Mouse (Mus musculus): Measurements from ENCODE around the gene Astn2. TPM values are rescaled to one million over a fixed set of nuclear protein-coding genes. Genes with fewer than 3 reads are reported as not detected.

The Astn2 gene
- 0.38 and 0.65 TPM in 2 replicates for polyA plus RNA-seq (2012; rRNA removed)

DNA sequence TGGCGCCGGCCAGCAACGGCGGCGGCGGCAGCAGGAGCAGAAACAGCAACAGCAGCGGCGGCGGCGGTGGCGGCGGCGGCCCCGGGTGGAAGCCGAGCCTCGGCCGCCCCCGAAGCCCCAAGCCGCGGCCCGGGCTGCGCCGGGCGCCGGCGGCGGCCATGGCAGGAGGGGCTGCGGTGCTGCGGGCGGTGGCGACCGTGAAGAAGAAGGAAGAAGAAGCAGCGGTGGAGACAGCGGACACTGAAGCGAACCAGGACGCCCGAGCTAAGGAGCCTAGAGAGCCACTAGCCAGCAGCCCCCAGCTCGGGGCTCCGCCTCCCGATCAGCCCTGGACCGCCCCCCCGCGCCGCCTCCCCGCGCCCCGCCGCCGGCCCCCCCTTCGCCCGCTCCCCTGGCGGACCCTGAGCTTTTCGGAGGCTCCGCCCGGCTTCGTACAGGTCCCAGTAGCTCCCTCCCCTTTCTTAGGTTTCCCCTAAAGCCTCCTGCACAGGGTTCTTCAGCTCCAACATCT, at the start of gene Astn2:
Astn2 (minus strand) TSS at position 411 of the 511 bp plus-strand sequence.
- Histone ChIP-seq H3K4me1 (replicated peaks; ENCODE audit: control insufficient read depth, insufficient read depth, low read length) (no peaks in the 10 kb centered on the region), H3K4me3 (ENCODE audit: control insufficient read depth, insufficient read depth, low read length) (no peak within 1 kb of the TSS), H3K27me3 (ENCODE audit: control insufficient read depth, insufficient read depth, low read length) (peaks cover 5% of the 10 kb centered on the region), H3K27ac (ENCODE audit: control insufficient read depth, insufficient read depth, low read length) (no peak within 1 kb of the TSS), H3K36me3 (ENCODE audit: control insufficient read depth, insufficient read depth, low read length) (no peaks in the 10 kb centered on the region)
- no peak for DNase-seq
- no peak for TF ChIP-seq CTCF (IDR thresholded peaks at IDR 0.05; ENCODE audit: borderline replicate concordance, control insufficient read depth, extremely low read depth, insufficient read depth, low read length, poor library complexity)
- TF ChIP-seq POLR2A (IDR thresholded peaks at IDR 0.05; ENCODE audit: control insufficient read depth, extremely low read depth, insufficient read depth, low read length, poor library complexity): no peak
- 8% methylated on average over 44 of the region's 56 CpGs for WGBS

DNA sequence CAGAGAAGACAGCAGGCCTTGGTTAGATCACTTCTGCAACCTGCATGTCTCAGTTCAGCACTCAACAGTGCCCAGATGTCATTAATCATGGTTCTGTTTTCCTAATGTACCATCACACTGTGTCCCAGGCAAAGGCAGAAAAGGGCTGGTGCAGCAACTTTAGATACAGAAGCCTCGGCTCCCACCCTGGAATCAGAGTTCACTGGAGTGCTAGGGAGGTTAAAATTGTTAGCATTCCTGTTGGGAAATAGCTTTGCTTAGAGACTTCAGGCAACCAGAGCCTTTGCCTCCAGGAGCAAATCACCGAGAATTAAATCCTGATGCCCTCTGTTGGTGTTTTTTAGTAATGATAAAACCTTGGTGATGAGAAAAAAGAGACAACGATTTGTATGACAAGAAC, 45.7 kb upstream of the Astn2 start:
- no peak for DNase-seq
- H3K27me3 ChIP-seq (ENCODE audit: control insufficient read depth, insufficient read depth, low read length): no peaks in the 10 kb centered on the region
- H3K36me3 ChIP-seq (ENCODE audit: control insufficient read depth, insufficient read depth, low read length): no peaks in the 10 kb centered on the region
- no peak overlapping the region for H3K4me3 ChIP-seq (ENCODE audit: control insufficient read depth, insufficient read depth, low read length)
- TF ChIP-seq POLR2A (IDR thresholded peaks at IDR 0.05; ENCODE audit: control insufficient read depth, extremely low read depth, insufficient read depth, low read length, poor library complexity) (no peak), CTCF (IDR thresholded peaks at IDR 0.05; ENCODE audit: borderline replicate concordance, control insufficient read depth, extremely low read depth, insufficient read depth, low read length, poor library complexity) (no peak)
- 48% methylated on average over 3 of the region's 3 CpGs for WGBS
- no peaks in the 10 kb centered on the region for H3K4me1 ChIP-seq (replicated peaks; ENCODE audit: control insufficient read depth, insufficient read depth, low read length)
- no peak overlapping the region for H3K27ac ChIP-seq (ENCODE audit: control insufficient read depth, insufficient read depth, low read length)

DNA sequence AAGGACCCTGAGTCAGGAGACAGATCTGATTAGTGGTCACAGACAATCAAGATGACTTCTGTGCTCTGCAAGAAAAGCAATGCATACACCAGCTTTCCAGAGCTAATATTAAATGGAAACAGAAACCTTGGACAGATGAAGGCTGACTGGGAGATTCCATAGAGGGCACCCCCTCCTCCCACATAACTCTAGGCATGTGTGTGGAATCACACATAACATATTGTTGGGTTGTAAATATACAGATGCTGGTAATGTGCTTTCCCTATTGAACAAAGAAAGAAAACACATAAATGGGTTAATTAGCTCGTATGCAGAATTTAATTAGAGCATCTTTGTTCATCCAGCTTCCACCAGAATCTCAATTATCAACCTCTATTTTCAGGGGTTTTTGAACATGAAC, 26.8 kb upstream of the Astn2 start:
- TF ChIP-seq POLR2A (IDR thresholded peaks at IDR 0.05; ENCODE audit: control insufficient read depth, extremely low read depth, insufficient read depth, low read length, poor library complexity) (no peak), CTCF (IDR thresholded peaks at IDR 0.05; ENCODE audit: borderline replicate concordance, control insufficient read depth, extremely low read depth, insufficient read depth, low read length, poor library complexity) (no peak)
- Histone ChIP-seq H3K4me1 (replicated peaks; ENCODE audit: control insufficient read depth, insufficient read depth, low read length) (no peaks in the 10 kb centered on the region), H3K4me3 (ENCODE audit: control insufficient read depth, insufficient read depth, low read length) (no peak overlapping the region), H3K27me3 (ENCODE audit: control insufficient read depth, insufficient read depth, low read length) (no peaks in the 10 kb centered on the region), H3K27ac (ENCODE audit: control insufficient read depth, insufficient read depth, low read length) (no peak overlapping the region), H3K36me3 (ENCODE audit: control insufficient read depth, insufficient read depth, low read length) (no peaks in the 10 kb centered on the region)
- 48% methylated on average over 1 of the region's 1 CpGs for WGBS
- no peak for DNase-seq

DNA sequence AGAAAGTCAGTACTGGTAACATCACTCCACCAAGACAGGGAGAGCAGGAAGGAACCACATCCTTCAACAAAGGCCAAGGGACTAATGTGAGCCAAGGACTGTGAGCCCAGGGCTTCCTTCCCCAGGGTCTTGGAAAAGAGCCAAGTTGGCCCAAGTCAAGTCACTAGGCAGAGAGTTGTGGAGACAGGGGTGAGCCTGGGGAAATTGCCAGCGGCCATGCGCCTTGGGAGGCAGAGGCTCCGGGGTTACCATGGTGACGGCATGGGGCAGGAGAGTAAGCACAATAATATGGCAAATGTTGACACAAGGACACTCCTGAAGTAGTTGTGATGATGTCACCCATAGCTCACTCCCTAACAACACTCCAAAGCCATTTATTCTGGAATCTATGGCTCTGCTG, 21.4 kb upstream of the Astn2 start:
- TF ChIP-seq POLR2A (IDR thresholded peaks at IDR 0.05; ENCODE audit: control insufficient read depth, extremely low read depth, insufficient read depth, low read length, poor library complexity): no peak
- no peak for TF ChIP-seq CTCF (IDR thresholded peaks at IDR 0.05; ENCODE audit: borderline replicate concordance, control insufficient read depth, extremely low read depth, insufficient read depth, low read length, poor library complexity)
- Histone ChIP-seq H3K27ac (ENCODE audit: control insufficient read depth, insufficient read depth, low read length) (no peak overlapping the region), H3K27me3 (ENCODE audit: control insufficient read depth, insufficient read depth, low read length) (no peaks in the 10 kb centered on the region), H3K36me3 (ENCODE audit: control insufficient read depth, insufficient read depth, low read length) (no peaks in the 10 kb centered on the region), H3K4me3 (ENCODE audit: control insufficient read depth, insufficient read depth, low read length) (no peak overlapping the region), H3K4me1 (replicated peaks; ENCODE audit: control insufficient read depth, insufficient read depth, low read length) (no peaks in the 10 kb centered on the region)
- WGBS: 95% methylated on average over 4 of the region's 4 CpGs
- DNase-seq: no peak

DNA sequence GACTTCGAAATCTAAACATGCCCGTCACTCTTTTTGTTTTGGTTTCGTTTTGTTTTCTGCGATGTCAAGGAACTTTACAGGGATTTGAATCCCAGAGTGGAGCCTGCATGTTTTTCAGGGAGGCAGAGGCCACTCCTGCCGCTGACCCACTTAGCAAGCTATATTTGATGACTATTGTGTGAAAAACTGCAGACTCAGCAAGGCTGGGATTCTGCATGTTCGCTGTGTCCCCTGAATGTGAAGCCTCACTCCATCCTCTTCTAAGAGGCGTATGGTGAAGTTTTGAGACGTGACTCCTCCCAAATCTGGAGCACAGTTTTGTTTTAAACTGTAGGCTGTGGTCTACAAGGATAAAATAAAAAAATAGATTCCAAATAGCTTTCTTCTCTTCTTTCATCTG, 10.4 kb upstream of the Astn2 start:
- H3K36me3 ChIP-seq (ENCODE audit: control insufficient read depth, insufficient read depth, low read length): no peaks in the 10 kb centered on the region
- WGBS: 73% methylated on average over 8 of the region's 8 CpGs
- no peak overlapping the region for H3K4me3 ChIP-seq (ENCODE audit: control insufficient read depth, insufficient read depth, low read length)
- DNase-seq: no peak
- TF ChIP-seq CTCF (IDR thresholded peaks at IDR 0.05; ENCODE audit: borderline replicate concordance, control insufficient read depth, extremely low read depth, insufficient read depth, low read length, poor library complexity): no peak
- TF ChIP-seq POLR2A (IDR thresholded peaks at IDR 0.05; ENCODE audit: control insufficient read depth, extremely low read depth, insufficient read depth, low read length, poor library complexity): no peak
- no peaks in the 10 kb centered on the region for H3K27me3 ChIP-seq (ENCODE audit: control insufficient read depth, insufficient read depth, low read length)
- H3K4me1 ChIP-seq (replicated peaks; ENCODE audit: control insufficient read depth, insufficient read depth, low read length): no peaks in the 10 kb centered on the region
- no peak overlapping the region for H3K27ac ChIP-seq (ENCODE audit: control insufficient read depth, insufficient read depth, low read length)

DNA sequence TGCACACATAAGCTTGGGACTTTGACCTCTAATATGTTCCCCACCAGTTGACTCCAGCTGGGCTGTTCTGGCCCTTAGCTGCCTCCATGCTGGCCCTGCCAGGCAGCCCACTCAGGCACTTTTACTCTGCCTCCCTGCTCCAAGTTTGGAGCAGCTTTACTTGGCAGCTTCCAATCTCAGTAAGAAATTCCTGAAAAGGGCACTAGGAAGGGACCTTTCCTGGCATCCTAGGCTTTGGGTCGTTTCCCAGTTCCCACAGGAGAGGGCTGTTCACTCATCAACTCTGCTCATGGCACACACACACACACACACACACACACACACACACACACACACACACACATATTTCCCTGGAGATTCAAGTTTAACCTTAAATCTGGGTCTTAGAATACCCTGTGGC, 675 bp upstream of the Astn2 start:
- no peak for TF ChIP-seq CTCF (IDR thresholded peaks at IDR 0.05; ENCODE audit: borderline replicate concordance, control insufficient read depth, extremely low read depth, insufficient read depth, low read length, poor library complexity)
- TF ChIP-seq POLR2A (IDR thresholded peaks at IDR 0.05; ENCODE audit: control insufficient read depth, extremely low read depth, insufficient read depth, low read length, poor library complexity): no peak
- no peak for DNase-seq

DNA sequence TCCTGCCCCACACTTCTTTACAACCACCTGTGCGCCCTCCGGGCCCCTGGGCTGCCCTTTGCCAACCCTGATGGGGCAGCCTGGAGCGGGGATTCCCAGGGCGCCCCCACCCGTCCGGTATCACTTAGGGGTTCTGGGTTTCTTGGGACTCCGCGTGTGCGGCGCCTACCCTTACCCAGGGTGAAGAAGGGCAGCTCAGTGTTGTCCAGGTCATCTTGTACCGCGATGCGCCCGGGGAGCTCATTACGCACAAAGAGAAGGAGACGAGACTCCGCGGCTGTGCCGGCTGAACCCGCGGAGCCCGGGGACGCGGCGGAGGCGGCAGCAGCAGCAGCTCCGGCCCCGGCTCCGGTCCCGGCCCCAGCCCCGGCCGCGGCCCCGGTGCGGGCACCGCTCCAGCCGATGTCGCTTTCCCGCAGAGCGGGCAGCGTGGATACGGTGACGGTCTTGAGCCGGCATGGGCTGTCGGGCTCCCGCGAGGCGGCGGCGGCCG, 657 bp downstream of the Astn2 start:
- Histone ChIP-seq H3K27me3 (ENCODE audit: control insufficient read depth, insufficient read depth, low read length) (peaks cover 5% of the 10 kb centered on the region), H3K27ac (ENCODE audit: control insufficient read depth, insufficient read depth, low read length) (no peak overlapping the region), H3K4me3 (ENCODE audit: control insufficient read depth, insufficient read depth, low read length) (no peak overlapping the region), H3K4me1 (replicated peaks; ENCODE audit: control insufficient read depth, insufficient read depth, low read length) (no peaks in the 10 kb centered on the region), H3K36me3 (ENCODE audit: control insufficient read depth, insufficient read depth, low read length) (no peaks in the 10 kb centered on the region)
- TF ChIP-seq CTCF (IDR thresholded peaks at IDR 0.05; ENCODE audit: borderline replicate concordance, control insufficient read depth, extremely low read depth, insufficient read depth, low read length, poor library complexity) (no peak), POLR2A (IDR thresholded peaks at IDR 0.05; ENCODE audit: control insufficient read depth, extremely low read depth, insufficient read depth, low read length, poor library complexity) (no peak)
- DNase-seq: no peak
- 4% methylated on average over 51 of the region's 51 CpGs for WGBS

More for the DNA sequence above, 675 bp upstream of the Astn2 start:
- H3K27ac ChIP-seq (ENCODE audit: control insufficient read depth, insufficient read depth, low read length): no peak overlapping the region
- 12% methylated on average over 1 of the region's 1 CpGs for WGBS
- H3K4me1 ChIP-seq (replicated peaks; ENCODE audit: control insufficient read depth, insufficient read depth, low read length): no peaks in the 10 kb centered on the region
- H3K4me3 ChIP-seq (ENCODE audit: control insufficient read depth, insufficient read depth, low read length): no peak overlapping the region
- H3K27me3 ChIP-seq (ENCODE audit: control insufficient read depth, insufficient read depth, low read length): peaks cover 5% of the 10 kb centered on the region
- H3K36me3 ChIP-seq (ENCODE audit: control insufficient read depth, insufficient read depth, low read length): no peaks in the 10 kb centered on the region
